Mouse (Mus musculus): ENCODE results near the gene Endov. TPM values are rescaled to one million over a fixed set of nuclear protein-coding genes. Genes with fewer than 3 reads are reported as not detected.

The Endov gene
- polyA plus RNA-seq, 1 experiment from 2014 or later, result 21.3 TPM

GRCm38 (mm10) chr11:119500011-119500410, 8.9 kb downstream of the Endov start:
- no peak overlapping the region for H3K4me2 ChIP-seq
- H3K36me3 ChIP-seq, result peaks cover 83% of the 10 kb centered on the region
- no peaks in the 10 kb centered on the region for H3K9me3 ChIP-seq
- H3K27ac ChIP-seq, result no peak overlapping the region
- H3K27me3 ChIP-seq, result no peaks in the 10 kb centered on the region
- H3K4me3 ChIP-seq (replicated peaks), result no peak overlapping the region
- WGBS, result 86% methylated on average over 2 of the region's 2 CpGs
- H3K9ac ChIP-seq (replicated peaks), result no peak overlapping the region
- no peak for ATAC-seq (ENCODE audit: insufficient number of reproducible peaks, insufficient read depth, low FRiP score, low TSS enrichment, low read depth)
- H3K4me1 ChIP-seq (replicated peaks), result no peaks in the 10 kb centered on the region

GRCm38 (mm10) chr11:119503675-119504074, 12.5 kb downstream of the Endov start:
- Histone ChIP-seq H3K4me1 (replicated peaks) (no peaks in the 10 kb centered on the region), H3K36me3 (peaks cover 92% of the 10 kb centered on the region), H3K4me3 (replicated peaks) (no peak overlapping the region), H3K4me2 (no peak overlapping the region), H3K27me3 (no peaks in the 10 kb centered on the region), H3K9me3 (no peaks in the 10 kb centered on the region), H3K9ac (replicated peaks) (no peak overlapping the region), H3K27ac (no peak overlapping the region)
- peak; percentile 53; the same call in 1 of the 2 replicates for ATAC-seq (ENCODE audit: insufficient number of reproducible peaks, insufficient read depth, low FRiP score, low TSS enrichment, low read depth)

GRCm38 (mm10) chr11:119506386-119506785, 15.2 kb downstream of the Endov start:
- Histone ChIP-seq H3K36me3 (peaks cover 68% of the 10 kb centered on the region), H3K27me3 (0 out of 2 replicates have a peak, but pooled peaks cover 6% of the 10 kb centered on the region), H3K4me3 (replicated peaks) (no peak overlapping the region), H3K4me2 (no peak overlapping the region), H3K27ac (no peak overlapping the region), H3K9me3 (no peaks in the 10 kb centered on the region), H3K4me1 (replicated peaks) (peaks cover 6% of the 10 kb centered on the region; the same call in 1 of the 2 replicates), H3K9ac (replicated peaks) (no peak overlapping the region)
- WGBS, result 80% methylated on average over 4 of the region's 4 CpGs
- no peak for ATAC-seq (ENCODE audit: insufficient number of reproducible peaks, insufficient read depth, low FRiP score, low TSS enrichment, low read depth)

GRCm38 (mm10) chr11:119507772-119508171, 16.6 kb downstream of the Endov start:
- Histone ChIP-seq H3K9ac (replicated peaks) (no peak overlapping the region), H3K36me3 (peaks cover 55% of the 10 kb centered on the region), H3K4me3 (replicated peaks) (no peak overlapping the region), H3K4me1 (replicated peaks) (peaks cover 7% of the 10 kb centered on the region), H3K9me3 (no peaks in the 10 kb centered on the region), H3K27ac (no peak overlapping the region), H3K27me3 (peaks cover 13% of the 10 kb centered on the region; the same call in 1 of the 2 replicates), H3K4me2 (no peak overlapping the region)
- no peak for ATAC-seq (ENCODE audit: insufficient number of reproducible peaks, insufficient read depth, low FRiP score, low TSS enrichment, low read depth)
- 80% methylated on average over 8 of the region's 8 CpGs for WGBS

- peaks cover 22% of the 10 kb centered on the region for H3K27me3 ChIP-seq
- H3K36me3 ChIP-seq, result peaks cover 44% of the 10 kb centered on the region
- no peaks in the 10 kb centered on the region for H3K9me3 ChIP-seq
- H3K9ac ChIP-seq (replicated peaks), result no peak overlapping the region
- no peak overlapping the region for H3K4me2 ChIP-seq
- H3K4me3 ChIP-seq (replicated peaks), result no peak overlapping the region
- peaks cover 19% of the 10 kb centered on the region for H3K4me1 ChIP-seq (replicated peaks)
- 78% methylated on average over 5 of the region's 5 CpGs for WGBS
- ATAC-seq (ENCODE audit: insufficient number of reproducible peaks, insufficient read depth, low FRiP score, low TSS enrichment, low read depth), result no peak
- no peak overlapping the region for H3K27ac ChIP-seq
Measured at GRCm38 (mm10) chr11:119509165-119509776, 18.1 kb downstream of the Endov start.

- Histone ChIP-seq H3K27me3 (peaks cover 50% of the 10 kb centered on the region), H3K9ac (replicated peaks) (no peak overlapping the region), H3K4me3 (replicated peaks) (no peak overlapping the region), H3K4me2 (no peak overlapping the region), H3K9me3 (no peaks in the 10 kb centered on the region), H3K27ac (no peak overlapping the region), H3K4me1 (replicated peaks) (peaks cover 35% of the 10 kb centered on the region), H3K36me3 (peaks cover 9% of the 10 kb centered on the region)
- WGBS, result 31% methylated on average over 9 of the region's 9 CpGs
- ATAC-seq (ENCODE audit: insufficient number of reproducible peaks, insufficient read depth, low FRiP score, low TSS enrichment, low read depth), result no peak
Measured at GRCm38 (mm10) chr11:119513038-119513659, 22.0 kb downstream of the Endov start.

- Histone ChIP-seq H3K9me3 (no peaks in the 10 kb centered on the region), H3K27ac (no peak overlapping the region), H3K9ac (replicated peaks) (no peak overlapping the region), H3K27me3 (peaks cover 54% of the 10 kb centered on the region), H3K36me3 (no peaks in the 10 kb centered on the region), H3K4me1 (replicated peaks) (peaks cover 35% of the 10 kb centered on the region), H3K4me3 (replicated peaks) (peak overlapping the region; percentile 29), H3K4me2 (peak overlapping the region; percentile 52)
- no peak for ATAC-seq (ENCODE audit: insufficient number of reproducible peaks, insufficient read depth, low FRiP score, low TSS enrichment, low read depth)
- 48% methylated on average over 16 of the region's 16 CpGs for WGBS
Measured at GRCm38 (mm10) chr11:119514108-119514860, 23.1 kb downstream of the Endov start.

GRCm38 (mm10) chr11:119514967-119515636, 24.0 kb downstream of the Endov start:
- Histone ChIP-seq H3K36me3 (no peaks in the 10 kb centered on the region), H3K4me2 (peak overlapping the region; percentile 52), H3K9me3 (no peaks in the 10 kb centered on the region), H3K9ac (replicated peaks) (0 out of 2 replicates have a peak overlapping the region, but pooled peaks have one; percentile 19), H3K4me1 (replicated peaks) (peaks cover 35% of the 10 kb centered on the region), H3K27me3 (peaks cover 52% of the 10 kb centered on the region), H3K4me3 (replicated peaks) (peak overlapping the region; percentile 29), H3K27ac (no peak overlapping the region)
- 0 out of 2 replicates have a peak, but pooled peaks have one; percentile 39 for ATAC-seq (ENCODE audit: insufficient number of reproducible peaks, insufficient read depth, low FRiP score, low TSS enrichment, low read depth)
- 5% methylated on average over 21 of the region's 21 CpGs for WGBS

- H3K4me1 ChIP-seq (replicated peaks), result peaks cover 28% of the 10 kb centered on the region
- no peaks in the 10 kb centered on the region for H3K36me3 ChIP-seq
- no peak overlapping the region for H3K4me2 ChIP-seq
- no peak overlapping the region for H3K9ac ChIP-seq (replicated peaks)
- peaks cover 47% of the 10 kb centered on the region for H3K27me3 ChIP-seq
- no peak for ATAC-seq (ENCODE audit: insufficient number of reproducible peaks, insufficient read depth, low FRiP score, low TSS enrichment, low read depth)
- 76% methylated on average over 16 of the region's 16 CpGs for WGBS
- no peaks in the 10 kb centered on the region for H3K9me3 ChIP-seq
- no peak overlapping the region for H3K27ac ChIP-seq
- H3K4me3 ChIP-seq (replicated peaks), result no peak overlapping the region
Measured at GRCm38 (mm10) chr11:119515823-119516676, 24.9 kb downstream of the Endov start.

- H3K9me3 ChIP-seq, result no peaks in the 10 kb centered on the region
- ATAC-seq (ENCODE audit: insufficient number of reproducible peaks, insufficient read depth, low FRiP score, low TSS enrichment, low read depth), result no peak
- no peak overlapping the region for H3K4me2 ChIP-seq
- H3K4me3 ChIP-seq (replicated peaks), result no peak overlapping the region
- H3K27ac ChIP-seq, result no peak overlapping the region
- no peak overlapping the region for H3K9ac ChIP-seq (replicated peaks)
- H3K4me1 ChIP-seq (replicated peaks), result peaks cover 28% of the 10 kb centered on the region
- 67% methylated on average over 12 of the region's 12 CpGs for WGBS
- no peaks in the 10 kb centered on the region for H3K36me3 ChIP-seq
- H3K27me3 ChIP-seq, result peaks cover 47% of the 10 kb centered on the region
Measured at GRCm38 (mm10) chr11:119516677-119517361, 25.7 kb downstream of the Endov start.
